ENCODE assay signal across 17 mouse cellular contexts in the genomic region with DNA sequence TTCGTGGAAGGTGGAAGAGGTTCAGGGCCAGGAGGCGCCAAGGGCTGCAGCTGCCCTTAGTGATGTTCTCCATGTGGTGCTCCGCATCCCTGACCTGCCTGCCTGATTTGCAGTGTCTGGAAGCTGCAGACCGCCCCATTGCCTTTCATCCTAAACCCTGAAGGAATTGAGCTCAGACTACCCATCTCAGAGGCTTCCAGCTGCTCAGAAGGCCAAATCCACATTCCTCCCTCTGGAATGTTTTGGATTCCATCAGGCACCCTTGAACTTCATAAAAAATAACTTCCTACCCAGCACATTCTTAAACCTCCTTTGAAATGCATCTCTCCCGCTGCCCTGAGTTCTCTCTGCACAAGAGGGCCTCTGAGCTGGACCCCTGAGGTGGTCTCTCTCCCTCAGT. TPM values are rescaled to one million over a fixed set of nuclear protein-coding genes. Genes with fewer than 3 reads are reported as not detected.
A peak's percentile ranks its signal among the peaks of the same experiment; 100 is the strongest.
DNase-seq lines count a peak whose midpoint lies in the region; ATAC-seq and TF ChIP-seq lines count a peak whose summit lies in the region.
"Had no signal": no experiment of that assay in that cellular context is flagged by ENCODE, and none has a peak within 500 bp of the region (broad histone marks: within the 10 kb centered on the region; RNA-seq: fewer than 3 reads in every experiment).

No protein-coding gene starts in this region.

- WGBS in hindbrain, embryonic 10.5 days, result 54% methylated on average over 5 of the region's 5 CpGs
- WGBS in hindbrain, postnatal 0 days, result 62% methylated on average over 5 of the region's 5 CpGs
- WGBS in limb, embryonic 15.5 days, result 42% methylated on average over 5 of the region's 5 CpGs

- no peak for ATAC-seq in hindbrain, postnatal 0 days
- no peak for ATAC-seq in limb, embryonic 15.5 days (ENCODE audit: insufficient number of reproducible peaks, low FRiP score, low TSS enrichment, low read depth)
- ATAC-seq: forebrain, embryonic 14.5 days had no signal

- TF ChIP-seq CTCF in hindbrain, postnatal 0 days (IDR thresholded peaks at IDR 0.05; ENCODE audit: low read depth), result no peak
- no peak for TF ChIP-seq CTCF in testis, adult 2 months (IDR thresholded peaks at IDR 0.05; ENCODE audit: control insufficient read depth, insufficient read depth, insufficient replicate concordance, low read depth, low read length)

- peaks cover 16% of the 10 kb centered on the region for H3K4me1 ChIP-seq in hindbrain, embryonic 10.5 days (replicated peaks)
- no peaks in the 10 kb centered on the region for H3K4me1 ChIP-seq in hindbrain, postnatal 0 days (ENCODE audit: insufficient read depth, low read length)
- peaks cover 3% of the 10 kb centered on the region; the same call in 1 of the 2 replicates for H3K4me1 ChIP-seq in testis, adult 2 months (ENCODE audit: control insufficient read depth, insufficient read depth, low read length)
- H3K4me1 ChIP-seq in limb, embryonic 15.5 days, result peaks cover 6% of the 10 kb centered on the region; the same call in 1 of the 2 replicates
- H3K4me1 ChIP-seq: liver, embryonic 13.5 days; midbrain, embryonic 10.5 days had no signal

- peak; percentile 16 for DNase-seq in hindbrain, embryonic 10.5 days (ENCODE audit: low spot score)
- no peak for DNase-seq in hindbrain, postnatal 0 days (ENCODE audit: low spot score)
- no peak for DNase-seq in testis, postnatal 10 days (ENCODE audit: low spot score)
- DNase-seq in thymus, postnatal 4 days, result no peak
- no peak for DNase-seq in layer of hippocampus, adult 8-10 months (ENCODE audit: low spot score in 2 of 2)
- DNase-seq in spleen, postnatal 4 days (ENCODE audit: low spot score in 2 of 2), result no peak
- DNase-seq: adrenal gland, postnatal 25 days; gastrocnemius, adult 2 months; heart, postnatal 36 days; kidney, adult 18-20 months; liver, embryonic 13.5 days; right cerebral cortex, postnatal 4 days had no signal

- H3K4me2 ChIP-seq in hindbrain, postnatal 0 days (ENCODE audit: low read depth, low read length), result no peak overlapping the region
- H3K4me2 ChIP-seq in limb, embryonic 15.5 days, result no peak overlapping the region
- H3K4me2 ChIP-seq: liver, embryonic 13.5 days had no signal

- no peaks in the 10 kb centered on the region for H3K9me3 ChIP-seq in hindbrain, embryonic 10.5 days
- no peaks in the 10 kb centered on the region for H3K9me3 ChIP-seq in hindbrain, postnatal 0 days (ENCODE audit: low read length)
- no peaks in the 10 kb centered on the region for H3K9me3 ChIP-seq in limb, embryonic 15.5 days
- H3K9me3 ChIP-seq: heart, embryonic 10.5 days; liver, embryonic 13.5 days; midbrain, embryonic 10.5 days had no signal

- no peaks in the 10 kb centered on the region for H3K36me3 ChIP-seq in hindbrain, embryonic 10.5 days
- no peaks in the 10 kb centered on the region for H3K36me3 ChIP-seq in hindbrain, postnatal 0 days (ENCODE audit: insufficient read depth, low read length)
- H3K36me3 ChIP-seq in testis, adult 2 months (ENCODE audit: control insufficient read depth, insufficient read depth, low read length), result no peaks in the 10 kb centered on the region
- no peaks in the 10 kb centered on the region for H3K36me3 ChIP-seq in limb, embryonic 15.5 days
- H3K36me3 ChIP-seq: heart, embryonic 10.5 days; liver, embryonic 13.5 days; midbrain, embryonic 10.5 days had no signal

- no peak overlapping the region for H3K4me3 ChIP-seq in hindbrain, embryonic 10.5 days
- H3K4me3 ChIP-seq in hindbrain, postnatal 0 days (ENCODE audit: low read length), result no peak overlapping the region
- no peak overlapping the region for H3K4me3 ChIP-seq in testis, adult 2 months (ENCODE audit: control insufficient read depth, low read depth, low read length)
- no peak overlapping the region for H3K4me3 ChIP-seq in limb, embryonic 15.5 days
- H3K4me3 ChIP-seq: gastrocnemius, adult 2 months; heart, embryonic 10.5 days; liver, embryonic 13.5 days; midbrain, embryonic 10.5 days had no signal

- no peaks in the 10 kb centered on the region for H3K27me3 ChIP-seq in hindbrain, embryonic 10.5 days (ENCODE audit: insufficient read depth, poor library complexity, severe bottlenecking)
- no peaks in the 10 kb centered on the region for H3K27me3 ChIP-seq in hindbrain, postnatal 0 days (ENCODE audit: insufficient read depth, low read length)
- no peaks in the 10 kb centered on the region for H3K27me3 ChIP-seq in testis, adult 2 months (ENCODE audit: control insufficient read depth, insufficient read depth, low read length)
- peaks cover 2% of the 10 kb centered on the region; the same call in 1 of the 2 replicates for H3K27me3 ChIP-seq in limb, embryonic 15.5 days
- H3K27me3 ChIP-seq: liver, embryonic 13.5 days had no signal

- no peak overlapping the region for H3K9ac ChIP-seq in hindbrain, postnatal 0 days (replicated peaks; ENCODE audit: low read length)
- no peak overlapping the region for H3K9ac ChIP-seq in limb, embryonic 15.5 days
- H3K9ac ChIP-seq: liver, embryonic 13.5 days had no signal

- no peak for TF ChIP-seq POLR2A in testis, adult 2 months (IDR thresholded peaks at IDR 0.05; ENCODE audit: control insufficient read depth, low read depth, low read length)

- peak overlapping the region; percentile 53; the same call in 1 of the 2 replicates for H3K27ac ChIP-seq in hindbrain, embryonic 10.5 days
- H3K27ac ChIP-seq in hindbrain, postnatal 0 days, result no peak overlapping the region
- 0 out of 2 replicates have a peak overlapping the region, but pooled peaks have one; percentile 35 for H3K27ac ChIP-seq in testis, adult 2 months (ENCODE audit: control insufficient read depth, insufficient read depth, low read depth, low read length)
- peak overlapping the region; percentile 58 for H3K27ac ChIP-seq in limb, embryonic 15.5 days
- H3K27ac ChIP-seq: gastrocnemius, adult 2 months; heart, embryonic 10.5 days; liver, embryonic 13.5 days; midbrain, embryonic 10.5 days had no signal

RNA-seq across cellular contexts. Expression of gene Cpz, which starts 15.1 kb away (rescaled TPM):
- polyA plus RNA-seq in hindbrain, embryonic 10.5 days (2016; fragmentation: Nextera tagmentation; extraction: Ambion mirVana), result 4.7 and 5.0 TPM in 2 replicates
- 16.0 and 18.7 TPM in 2 replicates for total RNA-seq in hindbrain, postnatal 0 days (2014; rRNA removed)
- polyA plus RNA-seq in hindbrain, postnatal 0 days (2015; fragmentation: Nextera tagmentation; extraction: Ambion mirVana), result 1.7 and 1.9 TPM in 2 replicates
- 1.4 and 2.9 TPM in 2 replicates for polyA plus RNA-seq in testis, adult 2 months (2012; rRNA removed)
- polyA plus RNA-seq in limb, embryonic 15.5 days (2015; fragmentation: Nextera tagmentation; extraction: Ambion mirVana), result 12.1 and 16.4 TPM in 2 replicates
- under 1 TPM in 1 of 4 experiments, not detected in 3; 0.47 TPM for total RNA-seq in layer of hippocampus, adult 8-10 months (2022)

RNA-seq across cellular contexts. Expression of gene Trmt44, which starts 34.3 kb away (rescaled TPM):
- 8.2 and 9.1 TPM in 2 replicates for polyA plus RNA-seq in hindbrain, embryonic 10.5 days (2016; fragmentation: Nextera tagmentation; extraction: Ambion mirVana)
- total RNA-seq in hindbrain, postnatal 0 days (2014; rRNA removed), result 10.9 and 12.3 TPM in 2 replicates
- 3.3 and 3.6 TPM in 2 replicates for polyA plus RNA-seq in hindbrain, postnatal 0 days (2015; fragmentation: Nextera tagmentation; extraction: Ambion mirVana)
- polyA plus RNA-seq in testis, adult 2 months (2012; rRNA removed), result 4.7 and 4.8 TPM in 2 replicates
- 9.0 and 9.1 TPM in 2 replicates for polyA plus RNA-seq in limb, embryonic 15.5 days (2015; fragmentation: Nextera tagmentation; extraction: Ambion mirVana)
- 10 to 100 TPM in 1 of 4 experiments, 1 to 10 TPM in 3; 7.6 to 12.4 (median 8.7) TPM for total RNA-seq in layer of hippocampus, adult 8-10 months (2022)

RNA-seq across cellular contexts. Expression of gene Acox3, which starts 42.3 kb away (rescaled TPM):
- polyA plus RNA-seq in hindbrain, embryonic 10.5 days (2016; fragmentation: Nextera tagmentation; extraction: Ambion mirVana), result 10.9 and 14.2 TPM in 2 replicates
- 23.5 and 24.2 TPM in 2 replicates for total RNA-seq in hindbrain, postnatal 0 days (2014; rRNA removed)
- polyA plus RNA-seq in hindbrain, postnatal 0 days (2015; fragmentation: Nextera tagmentation; extraction: Ambion mirVana), result 11.4 and 12.7 TPM in 2 replicates
- polyA plus RNA-seq in testis, adult 2 months (2012; rRNA removed), result 45.2 and 52.9 TPM in 2 replicates
- 11.6 and 12.4 TPM in 2 replicates for polyA plus RNA-seq in limb, embryonic 15.5 days (2015; fragmentation: Nextera tagmentation; extraction: Ambion mirVana)
- 10 to 100 TPM; 29.6 to 50.2 (median 41.7) TPM for total RNA-seq in layer of hippocampus, adult 8-10 months (2022)
